Mouse (Mus musculus): ENCODE measurements at regions not wholly inside any gene's neighbourhood (a gene's known extent, or its start where the extent isn't known, plus 50 kb on each side); places are given as distances from the start of the nearest gene placed in this dataset.

DNA sequence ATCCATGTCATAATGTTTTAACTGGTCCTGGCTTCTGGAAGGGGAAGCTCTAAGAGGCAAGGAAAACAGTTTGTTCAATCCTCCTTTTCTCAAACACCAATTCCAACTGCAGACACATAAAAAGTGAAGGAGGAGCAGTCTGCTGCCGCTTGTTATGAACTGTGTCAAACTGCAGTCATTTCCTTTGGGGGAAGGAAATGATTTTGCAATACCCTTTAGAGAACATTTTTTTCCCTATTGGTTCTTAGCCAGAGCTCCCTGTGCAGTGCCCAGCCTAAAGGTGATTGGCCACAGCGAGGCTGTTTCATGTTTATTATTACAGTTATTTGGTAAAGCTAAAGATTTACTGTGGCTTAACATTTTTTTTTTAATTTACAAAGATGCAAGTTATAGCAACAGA lies 1132.6 kb upstream of the Fbxo33 start:
- DNase-seq (ENCODE audit: extremely low read depth, low read depth) = no peak

DNA sequence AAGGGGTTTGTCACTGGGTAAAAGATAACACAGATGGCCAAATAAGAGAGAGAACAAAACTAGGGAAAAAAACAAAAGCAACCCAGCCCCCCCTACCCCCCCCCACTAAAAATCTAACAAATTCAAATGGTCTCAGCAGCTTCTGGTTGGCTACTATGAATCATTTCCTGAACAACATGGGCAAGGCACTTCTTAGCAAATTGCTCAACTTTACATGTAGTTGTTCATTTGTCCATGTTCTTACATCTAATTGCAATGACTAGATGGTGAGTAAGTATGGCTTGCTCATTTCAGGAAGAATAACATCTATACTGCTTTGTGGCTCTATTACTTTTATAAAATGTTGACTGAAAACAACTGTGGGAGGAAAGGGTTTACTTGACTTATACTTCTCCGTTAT lies 1124.9 kb upstream of the Fbxo33 start:
- no peak for DNase-seq (ENCODE audit: extremely low read depth, low read depth)

DNA sequence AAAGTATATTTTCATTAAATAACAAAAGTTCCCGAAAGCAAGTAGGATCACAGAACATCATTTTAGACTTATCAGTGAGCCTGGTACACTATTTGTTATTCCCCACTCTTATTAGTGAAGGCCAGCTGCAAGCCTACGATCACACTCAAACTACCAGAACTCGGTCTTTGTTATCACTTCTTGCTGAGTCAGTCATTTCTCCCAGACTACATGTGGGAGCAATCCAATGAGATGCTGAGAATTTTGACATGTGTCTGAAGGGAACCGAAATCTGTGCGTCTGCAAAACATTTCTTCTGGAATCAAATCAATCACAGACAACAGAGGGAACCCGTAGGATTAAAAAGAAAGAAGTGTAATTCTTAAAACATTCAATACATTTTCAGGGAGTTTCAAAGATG lies 1100.5 kb upstream of the Fbxo33 start:
- DNase-seq (ENCODE audit: extremely low read depth, low read depth) = no peak

DNA sequence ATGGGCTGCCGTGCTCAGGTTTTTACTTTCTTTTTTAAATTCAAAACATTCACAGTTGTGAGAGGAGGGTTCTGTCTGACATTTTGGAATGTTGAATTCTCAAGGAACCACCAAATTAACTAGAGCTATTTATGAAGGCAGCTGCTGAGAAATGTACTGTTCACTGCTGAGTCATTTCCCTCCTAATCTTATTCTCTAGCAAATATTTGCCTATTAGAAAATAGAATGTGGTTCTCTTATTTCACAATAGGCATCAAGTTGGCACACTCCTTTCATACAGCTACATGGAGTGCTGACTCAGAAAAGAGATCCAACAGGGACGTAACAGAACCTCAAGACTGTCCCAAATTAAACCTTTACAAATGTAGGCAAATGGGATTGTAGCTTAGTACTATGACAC lies 1073.1 kb upstream of the Fbxo33 start:
- DNase-seq (ENCODE audit: extremely low read depth, low read depth) = no peak

DNA sequence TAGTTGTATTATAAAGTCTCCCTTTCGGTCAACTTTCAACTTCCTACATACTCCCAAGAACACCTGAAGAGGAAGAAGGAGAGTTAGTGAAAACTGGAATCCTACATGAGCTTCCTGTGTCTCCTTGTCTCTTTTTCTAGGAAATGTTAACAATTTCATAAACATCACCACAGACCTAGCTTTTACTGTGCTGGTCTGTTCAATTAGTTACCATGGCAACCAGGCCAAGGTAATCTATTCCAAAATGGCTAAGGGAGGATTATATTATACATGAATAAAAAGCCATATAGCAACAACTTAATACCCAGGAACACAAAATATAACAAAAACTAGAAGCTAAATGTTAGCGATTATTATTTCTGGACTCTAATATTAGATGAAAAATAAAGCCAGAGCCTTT lies 1069.3 kb upstream of the Fbxo33 start:
- no peak for DNase-seq (ENCODE audit: extremely low read depth, low read depth)

DNA sequence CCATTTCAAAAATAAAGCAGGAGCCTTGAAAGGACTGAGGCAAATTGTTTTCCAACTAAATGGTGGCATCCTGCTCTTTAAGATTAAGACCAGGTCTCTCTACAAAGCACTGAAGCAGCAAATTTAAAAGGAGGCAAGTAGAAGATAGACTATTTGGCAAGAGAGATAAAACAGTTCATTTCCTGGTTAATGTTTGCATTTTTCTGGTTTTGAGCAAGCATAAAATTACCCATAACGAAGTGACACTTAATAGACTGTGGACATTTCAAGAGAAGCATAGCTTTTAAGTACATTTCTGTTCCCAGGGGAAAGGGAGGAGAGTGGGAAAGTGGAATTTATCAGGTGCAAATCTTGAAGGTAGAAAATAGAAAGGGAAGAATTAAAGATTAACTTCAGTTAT lies 1035.8 kb upstream of the Fbxo33 start:
- no peak for DNase-seq (ENCODE audit: extremely low read depth, low read depth)

DNA sequence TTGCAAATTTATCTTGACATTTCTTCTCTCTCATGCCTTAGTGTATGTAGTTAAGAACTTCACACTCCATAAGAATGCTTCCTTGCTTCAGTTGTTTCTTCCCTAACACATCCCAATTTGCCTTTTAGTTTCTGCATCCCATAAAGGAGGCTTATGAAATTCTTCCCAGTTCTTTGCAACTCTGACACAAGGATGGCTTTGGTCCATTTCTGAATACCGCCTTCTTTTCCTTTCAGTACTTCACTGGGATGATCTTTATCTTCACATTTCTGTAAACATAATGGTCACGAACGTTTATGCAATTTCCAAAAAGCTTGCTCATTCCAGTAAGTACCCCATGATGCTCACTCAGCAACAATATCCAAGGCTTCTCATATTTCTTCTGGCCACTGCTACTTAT lies 994.5 kb upstream of the Fbxo33 start:
- no peak for DNase-seq (ENCODE audit: extremely low read depth, low read depth)

DNA sequence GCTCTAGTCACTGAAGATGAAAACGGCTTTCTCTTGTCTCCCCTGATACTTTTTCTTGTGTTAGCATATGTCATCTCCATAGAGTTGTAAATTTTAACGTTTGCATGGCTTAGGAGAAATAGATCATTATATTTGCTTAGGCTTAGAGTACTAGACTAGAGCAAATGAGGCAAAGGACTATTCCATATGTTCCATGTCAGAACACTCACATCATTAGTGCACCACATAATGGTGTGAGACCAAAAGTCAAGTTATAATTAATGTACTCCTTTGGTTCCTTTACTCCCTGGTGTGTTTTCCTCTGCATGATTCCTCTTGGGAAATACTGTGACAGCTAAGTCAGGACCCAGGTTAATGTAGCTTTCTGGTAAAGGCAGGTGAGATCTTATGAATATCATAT lies 956.2 kb upstream of the Fbxo33 start:
- no peak for DNase-seq (ENCODE audit: extremely low read depth, low read depth)

DNA sequence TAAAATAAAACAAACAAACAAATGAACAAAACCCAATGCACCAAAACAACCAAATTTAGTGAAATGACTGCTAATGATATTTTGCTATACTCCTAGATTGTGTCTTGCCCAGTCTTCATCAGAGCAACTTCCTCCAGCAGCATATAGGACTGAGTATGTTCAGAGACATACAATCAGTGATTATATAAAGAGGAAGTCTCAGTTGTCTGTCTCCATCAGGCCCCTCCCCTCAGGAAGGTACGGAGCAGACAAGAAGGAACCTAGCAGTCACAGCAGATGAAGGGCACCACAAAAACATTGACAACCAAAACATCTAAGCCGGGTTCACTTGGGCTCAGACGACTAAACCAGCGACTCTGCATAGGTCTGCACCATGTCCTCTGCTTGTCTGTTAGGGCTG lies 930.7 kb upstream of the Fbxo33 start:
- DNase-seq (ENCODE audit: extremely low read depth, low read depth) = peak; percentile 56

DNA sequence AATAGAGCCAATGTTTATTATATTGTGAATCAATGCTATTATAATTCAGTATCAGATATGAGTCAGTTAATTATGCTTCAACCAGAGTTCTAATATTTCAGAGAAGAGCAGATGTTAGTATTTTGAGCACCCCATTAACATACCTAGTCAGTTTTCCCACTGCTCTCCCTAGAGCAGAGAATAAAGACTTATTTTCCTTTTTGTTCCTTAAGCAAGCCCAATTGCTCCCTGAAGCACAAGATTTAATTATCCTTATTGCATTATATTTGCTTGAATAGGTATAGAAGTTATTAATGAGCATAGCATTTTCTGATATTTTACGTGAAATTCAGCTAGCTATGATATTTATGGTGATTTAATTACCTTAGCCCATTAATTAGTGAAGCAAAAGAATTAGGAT lies 927.8 kb upstream of the Fbxo33 start:
- no peak for DNase-seq (ENCODE audit: extremely low read depth, low read depth)
